Mouse (Mus musculus) urinary bladder, postnatal 25 days (tissue): ENCODE results near the gene Olfr374.

ENCODE experiments used
- DNase-seq: peaks from one replicate; pipeline ENCODE4 v3.0.0; 2022; ENCODE audit warnings: low spot score

Olfr374 gene

DNA sequence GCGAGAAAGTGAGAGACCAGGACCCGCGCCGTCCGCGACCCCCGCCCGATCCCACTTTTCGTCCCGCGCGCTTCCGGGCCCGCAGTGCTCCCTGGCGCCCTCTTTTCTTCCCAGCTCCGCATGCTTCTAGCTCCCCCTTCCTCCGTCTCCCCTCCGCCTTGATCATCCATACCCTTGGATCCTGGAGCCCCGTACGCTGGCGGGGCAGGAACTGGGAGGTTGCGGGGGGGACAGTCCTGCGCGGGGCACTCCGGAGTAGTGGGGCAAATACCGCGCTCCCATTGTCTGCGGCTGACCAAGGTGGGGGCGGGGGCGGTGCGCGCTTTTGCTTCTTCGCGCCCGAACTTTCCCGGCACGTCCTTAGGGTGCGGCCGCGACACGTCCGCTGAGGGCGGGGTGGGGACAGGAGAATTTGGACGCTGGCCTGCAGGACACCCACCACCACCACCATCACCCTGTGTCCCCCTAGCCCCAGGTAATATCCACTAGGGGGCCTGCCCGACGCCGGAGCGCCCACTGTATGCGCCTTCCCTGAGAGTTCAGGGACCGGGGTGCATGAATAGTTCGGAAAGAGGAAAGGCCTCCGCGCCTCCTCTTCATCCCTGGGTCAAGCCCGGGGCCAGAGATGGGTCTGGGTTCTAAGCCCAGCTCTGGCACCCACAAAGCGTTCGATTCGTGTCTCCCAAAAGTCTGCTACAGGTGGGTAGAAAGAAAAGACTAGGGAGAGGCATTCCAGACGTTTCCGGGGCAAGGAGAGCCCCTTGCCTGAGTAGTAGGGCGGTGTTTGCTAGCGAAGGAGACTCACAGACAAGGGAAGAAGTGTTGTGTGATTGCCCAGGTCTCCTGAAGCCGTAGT lies 28.8 kb downstream of the Olfr374 start:
- peak; percentile 35 for DNase-seq

DNA sequence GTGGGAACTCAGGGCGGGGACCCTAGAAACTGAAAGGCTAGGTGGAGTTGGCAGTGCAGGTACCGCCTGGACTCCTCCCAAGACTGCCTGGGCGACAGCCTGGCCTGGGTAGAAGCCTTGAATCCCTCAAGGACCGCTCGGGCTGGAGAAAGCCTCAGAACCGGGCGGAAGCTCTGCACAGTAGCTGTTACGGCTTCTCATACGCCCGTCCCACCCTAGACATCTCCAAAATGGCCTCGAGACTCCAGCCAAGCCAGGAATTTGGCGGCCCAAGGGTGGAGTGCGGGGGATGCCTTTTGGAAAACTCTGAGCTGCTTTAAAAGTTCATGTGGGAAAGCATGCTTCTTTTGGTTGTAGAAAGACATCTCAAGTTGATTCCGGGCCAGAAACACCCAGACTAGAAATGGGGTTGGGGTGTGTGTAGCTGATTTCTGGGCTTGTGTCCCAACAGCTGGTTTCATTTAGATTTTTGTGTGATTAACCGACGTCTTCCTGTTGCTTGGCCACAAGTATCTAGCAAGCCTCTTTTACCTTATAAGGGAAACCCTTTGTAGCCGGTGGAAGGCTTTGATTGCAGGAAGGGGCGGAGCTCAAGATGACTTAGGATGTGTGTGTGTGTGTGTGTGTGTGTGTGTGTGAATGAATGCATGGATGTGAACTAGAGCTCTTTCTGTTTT lies 29.6 kb downstream of the Olfr374 start:
- DNase-seq = peak; percentile 55

DNA sequence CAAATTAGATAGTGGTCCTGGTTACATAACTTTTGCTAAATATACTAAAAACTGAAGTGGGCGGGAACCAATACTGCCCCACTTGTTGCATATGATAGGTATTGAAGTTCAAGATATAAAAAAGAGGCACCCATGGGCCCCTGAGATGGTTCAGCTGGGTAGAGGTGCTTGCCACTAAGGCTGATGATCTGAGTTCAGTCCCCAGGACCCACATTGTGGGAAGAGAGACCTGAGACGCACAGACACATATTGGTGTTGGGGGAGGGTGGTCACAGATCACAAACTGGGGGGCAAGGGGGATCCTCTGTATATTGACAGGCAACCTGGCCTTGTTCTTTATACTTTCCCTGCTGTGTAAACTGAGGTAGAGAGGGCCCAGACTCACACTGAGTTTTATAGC lies 30.6 kb downstream of the Olfr374 start:
- DNase-seq = no peak

DNA sequence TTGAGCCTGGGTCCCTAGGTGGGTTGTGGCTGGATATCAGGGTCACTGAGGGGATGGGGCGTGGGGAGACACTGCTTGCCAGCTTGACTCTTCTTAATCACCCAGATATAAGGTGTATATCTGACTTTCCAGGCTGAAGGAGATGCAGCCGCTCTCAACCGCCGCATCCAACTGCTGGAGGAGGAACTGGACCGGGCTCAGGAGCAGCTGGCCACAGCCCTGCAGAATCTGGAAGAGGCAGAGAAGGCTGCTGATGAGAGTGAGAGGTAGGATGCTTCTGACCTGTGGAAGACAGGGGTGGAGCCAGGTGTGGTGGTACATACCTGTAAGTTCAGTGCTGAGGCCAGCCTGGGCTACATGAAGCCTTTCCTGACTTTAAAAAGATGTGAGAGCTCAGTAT lies 31.6 kb downstream of the Olfr374 start:
- DNase-seq = no peak

DNA sequence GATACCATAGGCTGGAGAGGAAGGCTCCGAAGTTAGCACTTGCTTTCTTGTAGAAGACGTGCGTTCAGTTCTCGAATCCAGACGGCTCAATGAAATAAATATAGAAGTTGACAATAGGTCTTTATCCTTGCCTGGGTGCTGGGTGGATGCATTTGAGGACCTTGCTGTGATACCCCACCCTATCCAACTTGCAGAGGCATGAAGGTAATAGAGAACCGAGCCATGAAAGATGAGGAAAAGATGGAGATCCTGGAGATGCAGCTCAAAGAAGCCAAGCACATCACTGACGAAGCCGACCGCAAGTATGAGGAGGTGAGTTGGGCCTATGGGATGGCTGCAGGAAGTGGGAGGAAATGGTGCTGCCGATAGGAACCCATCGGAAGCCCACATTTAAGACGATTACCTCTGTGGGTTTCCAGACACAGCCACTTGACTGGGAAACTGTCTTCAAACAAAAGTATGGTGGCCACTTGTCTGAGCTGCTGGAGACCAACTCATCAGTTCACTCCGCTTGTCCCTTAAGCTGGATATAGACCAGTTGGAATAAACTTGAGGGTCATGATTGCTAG lies 36.5 kb downstream of the Olfr374 start:
- no peak for DNase-seq

DNA sequence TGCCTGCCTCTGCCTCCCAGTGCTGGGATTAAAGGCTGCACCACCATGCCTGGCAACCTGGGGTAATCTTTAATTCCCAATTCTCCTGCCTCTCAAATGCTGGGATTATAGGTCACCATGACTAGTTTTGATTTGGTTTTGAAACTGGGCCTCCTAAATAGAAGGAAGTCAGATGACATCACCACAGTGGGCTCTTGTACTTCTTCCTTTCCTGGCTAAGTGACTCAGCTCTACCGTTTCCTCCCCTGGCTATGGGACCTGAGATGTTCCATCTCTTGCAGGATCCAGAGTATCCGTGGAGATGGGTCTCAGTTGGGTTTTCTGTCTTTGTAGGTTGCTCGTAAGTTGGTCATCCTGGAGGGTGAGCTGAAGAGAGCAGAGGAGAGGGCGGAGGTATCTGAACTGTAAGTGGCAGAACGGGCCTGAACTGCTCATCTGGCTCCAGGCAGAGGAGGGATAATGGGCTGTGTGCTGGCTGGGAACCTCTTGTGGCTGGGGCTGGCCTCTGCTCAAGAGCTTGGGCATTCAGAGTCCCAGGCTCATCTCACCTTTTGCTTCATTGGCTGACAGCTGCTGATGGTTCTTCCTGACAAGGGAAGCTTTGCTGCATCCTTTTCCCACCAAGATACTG lies 37.6 kb downstream of the Olfr374 start:
- no peak for DNase-seq

DNA sequence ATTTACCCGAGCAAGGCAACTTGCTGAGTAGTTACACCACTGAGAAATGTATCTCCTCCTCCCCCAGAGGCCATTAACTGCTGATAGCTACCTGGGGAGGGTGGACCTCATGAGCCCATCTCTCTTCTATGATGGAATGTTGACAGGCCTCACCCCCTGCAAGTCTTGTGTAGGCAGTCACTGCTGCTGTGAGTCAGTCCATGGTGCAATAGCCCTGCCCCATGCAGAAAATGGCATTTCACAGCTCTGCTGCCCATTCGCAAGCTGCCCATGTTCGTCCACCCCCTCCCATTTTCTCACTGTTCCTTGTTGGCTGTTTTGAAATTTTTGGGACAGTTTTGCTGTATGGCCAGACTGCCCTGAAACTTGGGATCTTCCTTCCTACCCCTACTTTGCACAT lies 38.7 kb downstream of the Olfr374 start:
- DNase-seq = no peak

DNA sequence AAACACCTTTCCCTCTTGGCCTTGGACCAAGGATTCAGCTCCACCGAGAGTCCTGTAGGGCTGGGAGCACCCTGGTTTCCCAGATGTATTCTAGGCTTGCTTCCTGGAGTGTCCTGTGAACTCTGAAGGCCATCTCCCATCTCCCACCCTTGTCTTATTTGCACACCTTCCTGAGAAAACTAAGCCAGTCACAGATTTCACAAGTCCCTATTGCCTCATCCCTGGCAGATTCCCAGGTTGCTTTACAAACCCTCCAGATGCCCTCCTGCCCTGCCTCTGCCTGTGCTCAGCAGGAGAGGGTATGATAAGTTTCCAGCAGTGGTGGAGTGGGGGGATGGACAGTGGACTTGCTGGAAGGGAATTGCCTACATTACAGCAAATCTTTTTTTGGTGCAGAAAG lies 39.2 kb downstream of the Olfr374 start:
- no peak for DNase-seq

DNA sequence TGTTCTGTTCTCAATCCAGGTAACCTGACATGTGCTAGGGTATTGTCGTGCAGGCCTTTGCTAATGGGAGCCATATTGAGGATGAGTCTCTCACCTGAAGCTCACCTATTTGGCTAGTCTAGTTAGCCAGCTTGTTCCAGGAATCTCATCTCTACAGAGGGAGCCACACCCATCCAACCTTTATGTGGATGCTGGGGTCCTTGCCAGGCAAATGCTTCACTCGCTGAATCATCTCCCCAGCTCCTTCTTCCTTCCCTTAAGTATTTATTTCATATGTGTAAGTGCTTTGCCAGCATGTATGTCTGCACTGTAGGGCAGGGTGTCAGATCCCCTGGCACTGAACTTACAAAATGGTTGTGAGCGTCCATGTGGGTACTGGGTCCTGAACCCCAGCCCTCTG lies 39.7 kb downstream of the Olfr374 start:
- no peak for DNase-seq

DNA sequence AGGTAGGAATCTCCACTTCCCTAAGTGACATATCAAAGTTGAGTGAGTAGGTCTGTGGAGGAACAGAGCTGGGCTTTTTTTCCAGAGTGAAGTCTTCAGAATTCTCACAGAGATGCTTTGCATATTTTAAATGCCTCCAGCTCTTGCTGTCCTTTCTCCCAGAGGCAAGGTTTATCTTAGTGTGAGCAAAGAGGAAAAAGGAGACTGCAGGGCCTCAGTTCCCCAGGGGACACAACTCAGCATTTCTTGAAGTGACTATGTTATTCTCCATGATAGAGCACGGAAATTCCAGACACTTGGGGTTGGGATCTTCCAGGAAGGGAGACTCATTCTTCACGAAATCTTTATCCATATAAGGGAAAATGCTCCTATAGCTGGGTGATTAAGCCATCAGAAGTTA lies 40.4 kb downstream of the Olfr374 start:
- no peak for DNase-seq

DNA sequence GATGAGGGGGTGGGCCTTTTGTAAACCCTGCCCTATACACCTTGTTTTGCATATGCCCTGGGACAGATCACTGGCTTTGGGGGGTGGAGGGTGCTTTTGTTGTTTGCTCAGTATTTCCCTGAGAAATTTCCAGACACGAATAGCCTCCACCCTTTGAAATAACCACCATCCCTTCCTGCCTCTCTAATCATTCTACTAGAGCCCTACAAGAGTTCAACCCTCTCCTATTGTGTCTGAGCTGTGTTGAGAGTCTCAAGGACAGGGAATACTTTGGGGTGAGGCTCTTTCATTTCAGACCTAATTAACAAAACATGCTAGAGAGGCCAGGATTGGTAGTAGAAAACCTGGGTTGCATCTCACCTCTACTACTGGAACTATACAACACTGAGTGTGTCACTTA lies 42.2 kb downstream of the Olfr374 start:
- DNase-seq = no peak

DNA sequence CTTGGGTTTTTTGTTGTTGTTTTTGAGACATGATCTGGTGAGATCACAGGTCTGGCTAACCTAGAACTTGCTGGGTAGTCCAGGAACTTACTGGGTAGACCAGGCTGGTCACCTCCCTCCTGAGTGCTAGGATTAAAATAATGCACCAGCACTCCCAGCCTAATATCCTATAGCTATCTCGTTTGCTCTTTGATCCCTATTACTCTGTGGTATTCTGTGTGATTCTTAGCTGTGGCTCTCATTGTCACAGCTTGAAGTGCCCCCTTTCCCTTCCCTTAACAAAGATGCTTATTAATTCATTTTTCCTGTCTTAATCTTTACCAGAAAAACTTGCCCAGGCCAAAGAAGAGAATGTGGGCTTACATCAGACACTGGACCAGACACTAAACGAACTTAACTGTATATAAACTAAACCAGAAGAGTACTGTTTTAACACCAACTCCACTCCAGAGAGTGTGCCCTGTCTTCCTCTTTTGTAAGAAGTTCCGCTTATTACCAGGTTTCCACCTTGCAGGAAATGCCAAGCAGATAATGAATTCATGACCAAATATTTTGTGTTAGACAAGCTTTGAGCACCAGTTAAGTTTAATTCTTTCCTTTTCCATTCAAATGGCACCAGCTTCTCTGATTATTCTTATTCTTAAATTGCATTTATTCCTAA lies 44.7 kb downstream of the Olfr374 start:
- no peak for DNase-seq

DNA sequence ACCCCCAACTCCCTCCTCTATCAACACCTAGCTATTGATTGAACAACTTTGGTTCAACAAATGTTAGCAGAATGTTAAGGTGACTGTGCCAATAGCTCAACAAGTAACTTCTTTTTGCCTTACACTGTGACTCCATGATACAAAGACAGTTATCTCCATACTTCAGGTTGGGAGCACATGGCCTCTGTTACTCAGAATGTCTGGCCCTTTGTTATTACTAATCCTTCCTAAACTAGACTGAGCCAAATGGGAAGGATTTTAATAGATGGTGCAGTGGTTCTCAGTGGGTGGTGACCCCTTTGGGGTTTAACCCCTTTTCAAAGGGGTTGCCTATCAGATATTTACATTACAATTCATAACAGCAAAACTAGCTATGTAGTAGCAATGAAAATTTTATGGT lies 46.5 kb downstream of the Olfr374 start:
- DNase-seq = no peak

DNA sequence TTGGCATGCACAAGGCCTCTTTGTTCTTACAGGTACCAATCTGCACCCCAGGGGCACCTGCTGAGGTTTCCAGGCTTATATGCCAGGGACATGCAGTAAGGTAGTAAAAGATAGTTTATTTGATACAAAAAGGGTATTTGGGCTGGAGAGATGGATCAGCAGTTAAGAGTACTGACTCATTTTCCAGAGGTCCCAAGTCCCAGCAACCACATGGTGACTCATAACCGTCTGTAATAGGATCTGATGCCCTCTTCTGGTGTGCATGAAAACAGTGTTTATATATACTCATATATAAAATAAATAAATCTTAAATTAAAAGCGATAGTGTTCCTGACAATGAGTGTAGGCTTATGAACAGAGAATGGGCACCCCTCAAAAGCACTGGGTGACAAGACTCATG lies 51.3 kb downstream of the Olfr374 start:
- DNase-seq = no peak

DNA sequence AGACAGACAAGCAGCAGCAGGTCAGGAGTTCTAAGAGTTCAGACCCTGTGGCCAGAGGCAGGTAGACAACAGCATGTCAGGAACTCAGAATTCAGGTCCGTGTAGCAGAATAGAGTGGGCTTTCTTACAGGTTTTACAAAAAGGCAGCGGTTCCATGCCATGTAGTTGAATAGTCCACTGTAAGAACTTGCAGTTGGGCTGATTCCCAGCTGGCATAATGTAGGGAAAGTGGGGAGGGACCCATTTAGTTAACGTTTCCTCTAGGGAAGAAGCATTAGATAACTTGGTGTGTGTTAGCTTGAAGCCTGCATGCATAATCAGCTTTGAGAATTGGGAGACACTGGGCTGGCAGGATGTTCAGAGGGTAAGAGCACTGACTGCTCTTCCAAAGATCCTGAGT lies 51.9 kb downstream of the Olfr374 start:
- DNase-seq = no peak

DNA sequence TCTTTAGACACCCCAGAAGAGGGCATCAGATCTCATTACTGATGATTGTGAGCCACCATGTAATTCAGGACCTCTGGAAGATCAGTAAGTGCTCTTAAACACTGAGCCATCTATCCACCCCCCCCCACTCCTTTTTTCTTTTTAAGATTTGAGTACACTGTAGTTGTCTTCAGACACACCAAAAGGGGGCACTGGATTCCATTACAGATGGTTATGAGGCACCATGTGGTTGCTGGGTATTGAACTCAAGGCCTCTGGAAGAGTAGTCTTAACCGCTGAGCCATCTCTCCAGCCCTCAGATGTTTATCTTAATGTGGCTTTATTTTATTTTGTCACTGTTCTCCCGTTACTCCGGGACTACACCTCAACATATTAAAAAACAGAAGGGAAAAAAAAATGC lies 53.2 kb downstream of the Olfr374 start:
- no peak for DNase-seq

DNA sequence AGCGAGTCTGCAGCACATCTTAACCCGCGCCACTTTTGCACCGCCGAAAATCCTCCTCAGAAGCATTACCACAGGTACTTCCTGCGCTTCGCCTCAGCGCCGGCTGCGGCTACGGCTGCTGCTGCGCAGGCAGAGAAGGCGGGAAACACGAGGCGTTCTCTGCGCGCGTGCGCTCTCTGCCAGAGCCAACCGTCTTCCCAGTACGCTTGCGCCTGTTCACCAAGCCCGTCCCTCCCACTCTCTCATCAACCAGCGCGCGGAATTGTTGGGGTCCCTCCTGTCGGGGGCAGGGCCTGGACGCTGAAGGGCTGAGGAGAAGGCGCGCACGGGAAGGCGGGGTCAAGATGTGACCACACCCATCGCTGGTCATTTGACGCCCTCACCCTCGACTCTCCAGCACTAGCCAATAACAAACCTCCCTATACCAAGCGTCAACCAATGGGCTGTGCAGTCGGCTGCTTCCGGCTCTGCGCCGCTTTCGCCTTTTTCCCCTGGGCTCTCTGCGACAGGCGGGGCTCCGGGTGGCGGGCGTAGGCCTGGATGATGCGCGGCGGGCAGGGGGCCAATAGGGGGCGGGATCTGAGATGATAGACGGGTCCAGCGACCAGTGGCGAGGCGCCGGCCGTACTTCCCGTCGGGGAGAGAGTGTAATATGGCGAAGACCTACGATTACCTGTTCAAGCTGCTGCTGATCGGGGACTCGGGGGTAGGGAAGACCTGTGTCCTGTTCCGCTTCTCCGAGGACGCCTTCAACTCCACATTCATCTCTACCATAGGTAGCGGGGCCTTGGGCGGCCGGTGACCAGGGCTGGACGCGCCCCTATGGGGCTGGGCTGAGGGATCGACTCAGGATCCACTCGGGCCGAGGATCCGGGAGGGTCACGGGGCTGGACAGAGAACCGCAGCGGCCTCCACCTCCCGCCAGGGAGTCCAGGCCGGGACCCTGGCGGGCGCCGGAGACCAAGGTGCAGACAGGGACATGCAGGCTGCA lies 54.2 kb downstream of the Olfr374 start, which contains the start of gene Rab8a:
Gene Rab8a (plus strand): TSS at position 494 of the 991 bp plus-strand sequence.
- DNase-seq = peak; percentile 99

DNA sequence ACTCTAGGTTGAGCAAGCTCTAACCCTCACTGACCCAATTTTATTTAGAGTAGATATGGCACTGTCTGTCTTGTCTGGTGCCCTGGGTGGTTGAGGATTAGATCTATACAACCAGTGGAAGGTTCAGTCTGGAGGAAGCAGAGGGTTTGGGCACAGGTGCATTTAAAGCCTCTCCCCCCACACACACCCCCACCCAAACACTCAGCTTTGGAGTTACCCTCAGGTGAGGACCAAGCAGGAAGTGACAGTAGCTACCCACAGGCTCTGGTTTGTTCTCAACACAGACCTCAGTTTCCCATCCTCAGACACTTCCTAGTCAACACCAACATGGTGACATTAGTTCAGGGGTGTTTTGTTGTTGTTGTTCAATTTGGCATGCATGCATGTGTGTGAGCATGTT lies 56.0 kb downstream of the Olfr374 start:
- no peak for DNase-seq
